Mouse (Mus musculus) c-Kit-positive CD71-negative TER-119-negative erythroid progenitor cells, embryonic 14.5 days (primary cell): ENCODE measurements around the gene Tle3.

Experiments used
- DNase-seq: peaks from one replicate; pipeline ENCODE4 v3.0.0-alpha.2; 2013; ENCODE audit warnings: low read depth

The Tle3 gene

GRCm38 (mm10) chr9:61377706-61378479 is 5.7 kb downstream of the Tle3 start:
- no peak for DNase-seq

DNA sequence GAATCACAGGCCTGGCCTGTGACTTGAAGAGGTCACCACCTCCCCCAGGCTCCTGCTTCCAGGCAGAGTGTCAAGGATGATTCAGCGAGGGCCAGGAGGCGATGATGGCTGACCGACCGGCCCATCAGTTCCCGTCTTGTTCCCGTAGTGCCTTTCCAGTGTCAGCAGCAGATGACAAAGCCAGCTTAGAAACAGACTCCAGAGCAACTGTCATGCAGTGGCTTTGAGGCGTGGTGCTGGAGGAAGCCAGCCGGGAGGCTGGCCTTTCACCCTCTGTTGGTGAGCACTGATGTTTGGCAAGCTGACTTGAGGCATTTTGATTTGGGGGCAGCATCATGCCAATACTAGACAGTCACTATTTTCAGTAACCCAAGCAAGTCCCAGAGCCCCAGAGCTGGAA is 6.3 kb downstream of the Tle3 start:
- DNase-seq: no peak

DNA sequence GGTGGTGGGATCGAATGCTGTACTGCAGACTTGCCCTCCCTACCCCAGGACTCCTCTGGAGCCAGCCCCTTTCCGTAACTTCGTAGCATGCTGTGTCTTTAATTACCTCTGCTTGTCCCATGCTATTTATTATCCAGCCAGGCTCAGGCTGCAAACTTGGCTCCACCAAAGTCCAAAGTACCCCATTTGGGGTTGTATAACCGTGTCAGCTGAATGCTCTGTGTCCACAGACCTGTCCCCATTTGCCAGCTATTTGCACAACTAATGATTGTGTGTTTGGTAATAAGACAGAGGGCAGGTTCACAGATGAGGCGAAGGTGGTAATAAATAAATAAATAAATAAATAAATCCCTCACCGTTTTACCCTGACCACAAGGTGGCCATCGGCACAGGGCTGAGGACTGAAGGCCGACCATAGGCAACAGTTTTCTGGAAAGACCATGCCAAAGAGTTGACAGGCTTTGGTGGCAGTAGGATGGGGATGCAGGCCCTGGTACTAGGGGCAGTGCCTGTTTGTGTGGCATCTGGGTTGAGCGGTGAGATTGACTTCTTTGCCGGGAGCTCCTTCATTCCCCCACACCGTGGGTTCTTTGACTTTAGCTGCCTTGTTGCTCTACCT is 7.0 kb downstream of the Tle3 start:
- DNase-seq: no peak

GRCm38 (mm10) chr9:61380258-61381062 is 8.3 kb downstream of the Tle3 start:
- DNase-seq: no peak

DNA sequence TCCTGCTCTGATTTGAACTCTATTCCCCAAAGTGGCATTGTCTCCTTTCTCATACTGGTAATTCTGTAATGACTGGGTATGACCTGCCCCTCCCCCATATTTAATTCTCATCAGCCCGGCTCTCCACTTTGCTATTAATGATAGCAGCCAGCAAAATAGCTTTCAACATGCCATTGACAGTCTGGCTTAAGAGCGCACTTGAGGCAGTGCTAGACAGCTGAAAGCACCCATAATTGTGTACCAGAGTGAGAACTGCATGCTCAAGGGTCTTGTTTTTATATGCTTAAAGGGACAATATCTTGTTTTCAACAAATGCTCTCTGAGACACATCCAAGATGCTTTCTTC is 8.9 kb downstream of the Tle3 start:
- no peak for DNase-seq

GRCm38 (mm10) chr9:61381445-61381844 is 9.3 kb downstream of the Tle3 start:
- no peak for DNase-seq

DNA sequence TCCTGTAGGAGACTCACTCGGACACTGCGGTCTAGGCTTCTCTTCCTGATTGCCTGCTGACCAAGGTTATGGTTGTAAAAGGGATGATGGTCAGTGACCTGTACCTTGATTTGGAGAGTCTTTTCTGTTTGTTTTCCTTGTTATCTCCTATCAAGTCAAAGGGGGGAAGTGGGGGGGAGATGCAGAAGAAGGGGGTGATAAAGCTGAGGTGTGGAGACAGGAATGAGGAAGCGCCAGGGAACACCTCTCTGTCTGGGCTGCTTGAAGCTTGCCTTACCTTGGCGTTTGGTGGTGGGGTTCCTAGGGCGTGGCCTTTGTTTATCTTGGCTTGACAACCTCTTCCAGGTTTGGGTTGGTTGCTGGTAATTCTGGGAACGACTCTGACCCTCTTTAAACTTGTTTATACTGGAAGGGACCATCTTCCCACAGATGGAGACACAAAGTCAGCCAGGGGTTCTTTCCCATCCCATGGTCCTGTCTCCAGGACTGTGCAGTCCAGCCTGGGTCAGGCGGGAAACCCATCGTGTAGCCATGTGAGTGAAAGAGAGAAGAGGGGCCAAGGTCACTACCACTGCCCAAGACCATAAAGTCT is 10.5 kb downstream of the Tle3 start:
- DNase-seq: no peak

GRCm38 (mm10) chr9:61384101-61384500 is 11.9 kb downstream of the Tle3 start:
- no peak for DNase-seq

GRCm38 (mm10) chr9:61384646-61385443 is 12.7 kb downstream of the Tle3 start:
- no peak for DNase-seq

DNA sequence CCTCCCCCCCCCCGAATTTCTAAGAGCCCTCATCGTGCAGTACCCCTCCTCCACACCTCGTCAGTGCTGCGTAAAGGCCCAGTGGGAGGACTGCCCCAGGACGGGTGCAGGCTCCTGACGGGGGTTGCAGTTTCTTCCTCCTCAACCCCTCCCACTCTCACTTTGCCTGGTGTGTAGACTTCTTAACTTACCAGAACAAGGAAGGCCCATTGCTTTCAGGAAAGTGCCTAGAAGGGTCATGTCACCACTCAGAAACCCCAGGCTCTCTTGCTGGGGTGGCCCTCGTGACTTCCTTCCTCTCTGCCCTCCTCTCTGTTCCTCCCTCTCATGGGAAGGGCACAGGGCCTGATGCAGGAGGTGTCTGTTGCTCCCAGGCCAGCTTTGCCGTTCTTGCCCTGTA is 13.6 kb downstream of the Tle3 start:
- no peak for DNase-seq

GRCm38 (mm10) chr9:61386314-61386713 is 14.1 kb downstream of the Tle3 start:
- DNase-seq: no peak

DNA sequence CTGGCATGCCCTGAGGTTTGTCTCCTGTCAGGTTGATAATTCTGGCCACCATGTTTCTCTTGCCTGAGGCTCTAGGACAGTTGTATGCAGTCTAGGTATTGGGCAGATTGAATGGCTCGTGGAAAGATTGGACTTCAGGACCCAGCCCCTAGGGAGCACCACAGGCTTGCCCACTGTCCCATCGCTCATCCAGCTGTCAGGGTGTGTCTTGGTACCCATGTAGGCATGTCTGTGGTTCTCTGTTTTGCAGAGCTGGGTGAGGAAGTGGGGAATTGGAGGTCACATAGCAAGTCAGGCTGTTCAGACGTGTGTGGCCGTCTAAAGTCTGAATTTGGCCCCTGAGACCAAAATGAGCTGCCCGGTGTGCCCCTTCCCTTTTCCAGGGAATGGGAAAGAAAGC is 15.6 kb downstream of the Tle3 start:
- DNase-seq: no peak

DNA sequence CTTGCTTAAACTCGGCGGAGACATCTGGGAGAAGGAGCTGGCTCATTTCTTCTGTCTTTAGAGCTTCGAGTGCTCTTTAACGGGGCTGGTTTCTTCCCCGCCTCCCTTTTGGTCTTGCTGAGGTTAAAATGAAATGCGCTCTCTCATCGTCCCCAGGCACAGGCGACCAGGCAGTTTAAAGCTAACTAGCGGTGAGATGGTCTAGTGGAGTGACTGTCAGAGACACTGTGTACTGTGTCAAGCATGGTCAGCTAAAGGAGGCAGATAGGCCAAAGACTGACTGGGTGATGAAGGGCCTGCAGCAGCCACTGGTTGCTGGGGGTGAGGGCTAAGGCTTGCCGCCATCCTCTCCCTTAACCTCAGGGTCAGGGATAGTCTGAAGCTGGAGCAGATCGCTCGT is 16.0 kb downstream of the Tle3 start:
- DNase-seq: no peak

GRCm38 (mm10) chr9:61388689-61389403 is 16.7 kb downstream of the Tle3 start:
- DNase-seq: no peak

GRCm38 (mm10) chr9:61389404-61389701 is 17.2 kb downstream of the Tle3 start:
- DNase-seq: no peak

DNA sequence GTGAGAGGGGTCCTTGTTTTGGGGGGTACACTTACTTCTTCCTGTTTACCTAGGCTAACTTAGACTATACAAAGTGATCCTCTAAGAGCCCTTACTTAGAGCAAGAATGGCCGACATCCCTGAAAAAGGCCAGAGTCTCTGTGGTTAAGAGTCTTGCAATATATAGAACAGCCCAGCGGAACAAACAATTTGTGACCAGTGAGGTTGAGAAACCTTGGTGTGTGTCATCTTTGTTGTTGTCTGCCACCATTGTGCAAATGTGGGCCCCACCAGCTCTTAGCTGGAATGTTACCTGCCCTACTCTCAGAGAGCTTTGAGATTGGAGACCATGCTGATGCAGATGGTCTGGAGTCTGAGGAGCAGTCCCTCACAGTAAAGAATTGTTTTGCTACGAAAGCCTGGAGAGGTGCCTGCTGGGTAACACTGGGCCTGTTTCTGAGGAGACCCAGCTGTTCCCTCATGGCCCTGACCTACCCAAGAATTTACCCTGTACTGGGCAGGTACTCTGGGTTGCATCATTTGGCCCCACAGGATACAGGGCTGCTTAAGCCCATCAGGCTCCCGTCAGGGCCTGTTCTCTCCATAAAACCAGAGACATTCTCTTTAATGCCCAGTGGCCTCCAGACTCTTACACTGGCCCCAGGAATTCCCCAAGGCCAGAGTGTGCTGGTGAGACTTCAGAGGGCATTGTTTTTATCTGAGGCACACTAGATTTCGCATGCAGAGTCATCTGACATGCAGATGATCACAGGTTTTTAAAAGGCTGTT is 19.6 kb downstream of the Tle3 start:
- DNase-seq: no peak

DNA sequence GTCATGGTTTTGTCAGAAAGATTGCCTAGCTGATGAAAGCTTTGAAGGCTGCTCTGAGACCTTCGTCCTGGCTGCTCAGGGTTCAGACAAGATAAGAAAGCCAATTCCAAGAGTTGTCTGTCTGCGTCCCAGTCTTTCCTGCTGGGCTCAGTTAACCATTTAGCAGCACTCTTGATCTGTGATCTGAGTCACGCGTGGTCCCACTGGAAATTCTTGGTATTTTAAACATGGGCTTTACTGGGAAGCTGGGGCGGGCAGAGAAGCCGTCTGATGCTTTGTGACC is 20.1 kb downstream of the Tle3 start:
- DNase-seq: no peak

DNA sequence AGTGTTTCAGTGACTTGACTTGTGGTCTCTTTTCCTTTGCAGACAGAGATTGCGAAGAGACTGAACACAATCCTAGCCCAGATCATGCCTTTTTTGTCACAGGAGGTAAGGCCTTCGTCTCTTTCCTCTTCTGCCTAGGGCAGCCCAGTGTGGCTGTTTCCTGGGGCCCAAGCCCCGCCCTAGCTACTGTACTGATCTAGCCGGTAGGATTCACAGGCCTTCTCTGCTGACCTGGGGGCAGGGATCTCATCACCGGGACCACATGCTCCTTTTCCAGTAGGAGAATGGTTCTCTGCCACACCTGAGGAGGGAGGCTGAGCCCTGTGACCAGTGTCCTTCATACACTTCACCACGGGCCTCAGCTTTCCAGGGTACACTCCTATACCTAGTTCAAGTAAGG is 21.0 kb downstream of the Tle3 start:
- no peak for DNase-seq

DNA sequence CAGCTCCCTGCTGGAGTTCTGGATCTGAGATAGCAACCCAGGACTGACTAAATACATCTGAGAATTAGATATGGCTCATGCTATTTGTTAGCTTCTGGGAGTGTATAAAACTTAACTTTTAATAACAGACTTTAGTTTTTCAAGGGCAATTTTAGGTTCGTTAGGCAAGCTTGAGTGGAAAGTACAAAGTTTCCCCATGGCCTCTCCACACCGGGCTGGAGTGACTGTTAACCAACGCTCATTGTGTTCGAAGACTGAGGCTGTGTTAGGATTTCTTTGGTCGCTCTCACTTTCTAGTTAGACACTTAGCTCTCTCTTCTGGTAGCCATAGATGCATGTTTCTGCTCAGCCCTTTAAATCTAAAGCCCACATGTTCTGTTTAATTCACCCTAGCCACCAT is 21.7 kb downstream of the Tle3 start:
- no peak for DNase-seq

DNA sequence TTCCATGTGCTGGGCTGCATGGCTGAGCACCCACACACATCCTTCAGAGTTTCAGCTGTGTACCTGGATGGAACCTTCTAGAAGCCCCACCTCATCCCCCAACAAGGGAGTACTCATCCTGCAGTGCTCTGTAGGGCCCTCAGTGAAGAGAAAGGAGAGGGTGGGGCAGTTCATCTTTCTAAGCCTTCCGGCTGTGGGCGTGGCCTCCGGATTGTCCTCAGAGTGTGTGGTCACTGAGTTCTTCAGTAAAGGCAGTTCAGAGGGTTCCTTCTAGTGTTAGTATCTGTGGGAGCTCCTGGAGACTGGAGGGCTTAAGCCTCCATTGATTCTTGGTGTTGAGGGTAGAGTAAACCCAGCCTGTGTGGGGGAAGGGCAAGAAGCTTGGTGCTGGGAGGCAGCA is 22.9 kb downstream of the Tle3 start:
- DNase-seq: no peak

DNA sequence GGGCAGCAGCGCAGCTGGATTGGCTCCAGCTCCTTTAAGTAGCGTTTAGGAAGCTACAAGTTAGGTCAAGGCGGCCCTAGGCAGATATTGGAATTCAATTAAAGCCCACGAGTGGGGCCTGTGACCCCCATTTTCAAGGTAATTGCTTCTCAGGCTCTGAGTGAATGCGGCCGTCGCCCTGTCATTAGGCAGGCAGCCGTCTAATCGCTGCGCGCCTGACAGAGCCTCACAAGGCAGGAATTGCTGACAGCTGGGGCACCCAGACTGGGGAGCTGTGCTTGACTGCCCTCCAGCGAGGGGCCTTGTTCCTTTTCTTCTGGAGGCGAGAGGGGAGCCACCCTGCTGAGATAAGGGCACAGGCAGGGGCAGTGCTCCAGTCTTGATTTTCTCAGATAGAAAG is 24.3 kb downstream of the Tle3 start:
- DNase-seq: no peak
